Mouse (Mus musculus) hindbrain, embryonic 16.5 days (tissue): ENCODE results near the gene Stil. TPM values are rescaled to one million over a fixed set of nuclear protein-coding genes. Genes with fewer than 3 reads are reported as not detected.

ENCODE experiments used
- ATAC-seq: fragments of 200-750 bp; cut with Nextera tagmentation; 2 replicates; pipeline ENCODE4 v1.8.0; 2017; ENCODE audit warnings: moderate TSS enrichment, moderate library complexity
- H3K27ac ChIP-seq: fragments of 300-500 bp; sonication (generic); 2 replicates; pipeline ENCODE4 v1.5.1; 2014; ENCODE audit warnings: low read depth, mild to moderate bottlenecking, control low read depth, low read length, moderate library complexity
- H3K27me3 ChIP-seq: fragments of 300-500 bp; sonication (generic); replicated peaks from 2 replicates; pipeline ENCODE4 v1.6.1; 2014; ENCODE audit warnings: low read length; ENCODE audit not compliant: control insufficient read depth, insufficient read depth
- H3K36me3 ChIP-seq: fragments of 300-500 bp; sonication (generic); 2 replicates; pipeline ENCODE4 v1.6.1; 2014; ENCODE audit warnings: mild to moderate bottlenecking, low read length, moderate library complexity, mixed read lengths; ENCODE audit not compliant: control insufficient read depth, insufficient read depth
- H3K4me1 ChIP-seq: fragments of 300-500 bp; sonication (generic); 2 replicates; pipeline ENCODE4 v1.6.1; 2014; ENCODE audit warnings: low read depth, low read length; ENCODE audit not compliant: control insufficient read depth, insufficient read depth
- H3K4me2 ChIP-seq: fragments of 300-500 bp; sonication (generic); 2 replicates; pipeline ENCODE4 v1.6.1; 2014; ENCODE audit warnings: mild to moderate bottlenecking, low read length, control low read depth, moderate library complexity
- H3K4me3 ChIP-seq: fragments of 300-500 bp; sonication (generic); 2 replicates; pipeline ENCODE4 v1.5.1; 2014; ENCODE audit warnings: mild to moderate bottlenecking, low read length, control low read depth, moderate library complexity
- H3K9ac ChIP-seq: fragments of 300-500 bp; sonication (generic); 2 replicates; pipeline ENCODE4 v1.6.1; 2014; ENCODE audit warnings: low read depth, mild to moderate bottlenecking, control low read depth, low read length, moderate library complexity
- H3K9me3 ChIP-seq: fragments of 300-500 bp; sonication (generic); 2 replicates; pipeline ENCODE4 v1.6.1; 2014; ENCODE audit warnings: mild to moderate bottlenecking, low read length, moderate library complexity; ENCODE audit not compliant: control insufficient read depth
- WGBS: fragments of 180-500 bp; shearing (Covaris S2); extraction: QIAGEN DNeasy Blood & Tissue Kit; methylation state at CpG from one replicate; pipeline ENCODE4 v1.1.7; 2014; 5-methylcytosine and 5-hydroxymethylcytosine counted together
- polyA plus RNA-seq: library from polyadenylated mRNA; unstranded; fragments of >200 nt; fragmentation: Nextera tagmentation; extraction: Ambion mirVana; gene quantifications from 2 replicates; pipeline ENCODE4 v1.2.1, GENCODE M21; 2015

The Stil gene
- polyA plus RNA-seq, 1 experiment from 2014 or later = 2.0 TPM

GRCm38 (mm10) chr4:115055691-115056090, 55.7 kb downstream of the Stil start:
- H3K4me1 ChIP-seq = peaks cover 9% of the 10 kb centered on the region
- no peaks in the 10 kb centered on the region for H3K36me3 ChIP-seq
- no peak overlapping the region for H3K9ac ChIP-seq
- H3K4me2 ChIP-seq = no peak overlapping the region
- peaks cover 61% of the 10 kb centered on the region for H3K27me3 ChIP-seq
- WGBS = 16% methylated on average over 3 of the region's 3 CpGs
- ATAC-seq = no peak
- no peaks in the 10 kb centered on the region for H3K9me3 ChIP-seq
- H3K27ac ChIP-seq = no peak overlapping the region
- no peak overlapping the region for H3K4me3 ChIP-seq

GRCm38 (mm10) chr4:115056371-115056920, 56.5 kb downstream of the Stil start, which contains the start of gene Tal1:
Gene Tal1 (plus strand): TSS chr4:115056426.
- Histone ChIP-seq H3K36me3 (no peaks in the 10 kb centered on the region), H3K4me1 (peaks cover 9% of the 10 kb centered on the region), H3K9ac (peak within 1 kb of the TSS; percentile 23; the same call in 1 of the 2 replicates), H3K27ac (peak within 1 kb of the TSS; percentile 65), H3K4me3 (peak within 1 kb of the TSS; percentile 30), H3K27me3 (peaks cover 59% of the 10 kb centered on the region), H3K4me2 (peak within 1 kb of the TSS; percentile 41), H3K9me3 (no peaks in the 10 kb centered on the region)
- peak; percentile 56 for ATAC-seq
- WGBS = 1% methylated on average over 45 of the region's 60 CpGs

- Histone ChIP-seq H3K4me1 (peaks cover 9% of the 10 kb centered on the region), H3K27me3 (peaks cover 57% of the 10 kb centered on the region), H3K4me3 (peak overlapping the region; percentile 30), H3K36me3 (no peaks in the 10 kb centered on the region), H3K9me3 (no peaks in the 10 kb centered on the region), H3K4me2 (peak overlapping the region; percentile 41), H3K27ac (peak overlapping the region; percentile 65), H3K9ac (peak overlapping the region; percentile 41)
- ATAC-seq = peak; percentile 75
- WGBS = under 1% methylated on average over 48 of the region's 48 CpGs
These were observed 57.1 kb downstream of the Stil start for GRCm38 (mm10) chr4:115056921-115057673.

GRCm38 (mm10) chr4:115057674-115058316, 57.8 kb downstream of the Stil start:
- Histone ChIP-seq H3K27me3 (peaks cover 56% of the 10 kb centered on the region), H3K27ac (peak overlapping the region; percentile 65)

GRCm38 (mm10) chr4:115058317-115058761, 58.4 kb downstream of the Stil start:
- Histone ChIP-seq H3K27me3 (peaks cover 54% of the 10 kb centered on the region), H3K4me3 (peak overlapping the region; percentile 30), H3K4me2 (no peak overlapping the region; the same call in 1 of the 2 replicates), H3K4me1 (peaks cover 12% of the 10 kb centered on the region; the same call in 1 of the 2 replicates), H3K27ac (no peak overlapping the region; the same call in 1 of the 2 replicates), H3K9ac (no peak overlapping the region), H3K9me3 (no peaks in the 10 kb centered on the region), H3K36me3 (no peaks in the 10 kb centered on the region)
- WGBS = 1% methylated on average over 20 of the region's 20 CpGs
- no peak for ATAC-seq

More at GRCm38 (mm10) chr4:115057674-115058316, 57.8 kb downstream of the Stil start:
- peak overlapping the region; percentile 41; the same call in 1 of the 2 replicates for H3K9ac ChIP-seq
- peak; percentile 25; the same call in 1 of the 2 replicates for ATAC-seq
- WGBS = under 1% methylated on average over 32 of the region's 33 CpGs
- no peak overlapping the region for H3K4me2 ChIP-seq
- H3K9me3 ChIP-seq = no peaks in the 10 kb centered on the region
- H3K4me3 ChIP-seq = peak overlapping the region; percentile 30
- H3K36me3 ChIP-seq = no peaks in the 10 kb centered on the region
- peaks cover 6% of the 10 kb centered on the region; the same call in 1 of the 2 replicates for H3K4me1 ChIP-seq

- peaks cover 49% of the 10 kb centered on the region for H3K27me3 ChIP-seq
- 0 out of 2 replicates have a peak overlapping the region, but pooled peaks have one; percentile 40 for H3K27ac ChIP-seq
- under 1% methylated on average over 23 of the region's 23 CpGs for WGBS
- H3K9me3 ChIP-seq = no peaks in the 10 kb centered on the region
- ATAC-seq = no peak
- no peak overlapping the region for H3K9ac ChIP-seq
- H3K4me1 ChIP-seq = peaks cover 14% of the 10 kb centered on the region; the same call in 1 of the 2 replicates
- peak overlapping the region; percentile 20 for H3K4me2 ChIP-seq
- peak overlapping the region; percentile 30 for H3K4me3 ChIP-seq
- no peaks in the 10 kb centered on the region for H3K36me3 ChIP-seq
These were observed 59.1 kb downstream of the Stil start for GRCm38 (mm10) chr4:115058871-115059590.

- Histone ChIP-seq H3K27me3 (peaks cover 48% of the 10 kb centered on the region), H3K36me3 (no peaks in the 10 kb centered on the region), H3K9ac (no peak overlapping the region), H3K9me3 (no peaks in the 10 kb centered on the region), H3K4me3 (0 out of 2 replicates have a peak overlapping the region, but pooled peaks have one; percentile 14), H3K27ac (no peak overlapping the region), H3K4me1 (peaks cover 14% of the 10 kb centered on the region; the same call in 1 of the 2 replicates), H3K4me2 (no peak overlapping the region; the same call in 1 of the 2 replicates)
- no peak for ATAC-seq
- 9% methylated on average over 12 of the region's 12 CpGs for WGBS
These were observed 59.9 kb downstream of the Stil start for GRCm38 (mm10) chr4:115059871-115060270.

- Histone ChIP-seq H3K4me3 (no peak overlapping the region), H3K4me1 (peaks cover 14% of the 10 kb centered on the region; the same call in 1 of the 2 replicates), H3K27me3 (peaks cover 49% of the 10 kb centered on the region), H3K27ac (no peak overlapping the region), H3K9ac (no peak overlapping the region), H3K9me3 (no peaks in the 10 kb centered on the region), H3K36me3 (no peaks in the 10 kb centered on the region), H3K4me2 (peak overlapping the region; percentile 27)
- WGBS = 17% methylated on average over 3 of the region's 3 CpGs
- ATAC-seq = no peak
These were observed 60.8 kb downstream of the Stil start for GRCm38 (mm10) chr4:115060753-115061152.
